Mouse (Mus musculus) lung, postnatal 0 days (tissue): ENCODE measurements around the gene Ifna7. TPM values are rescaled to one million over a fixed set of nuclear protein-coding genes. Genes with fewer than 3 reads are reported as not detected.
"Not testable (repeated sequence)": the region's sequence is repeated elsewhere in the genome, so short reads cannot be mapped to it uniquely, and the experiment has no call there.

Experiments
- ATAC-seq: fragments of 200-750 bp; cut with Nextera tagmentation; 2 replicates; pipeline ENCODE4 v1.8.0; 2017; ENCODE audit warnings: moderate library complexity
- DNase-seq: peaks from one replicate; pipeline ENCODE4 v3.0.0-alpha.2; 2016; ENCODE audit warnings: low spot score
- H3K27ac ChIP-seq: fragments of 300-500 bp; sonication (generic); 2 replicates; pipeline ENCODE4 v1.5.1; 2014; ENCODE audit warnings: antibody characterized with exemption, mild to moderate bottlenecking, low read length, mixed read lengths
- H3K27me3 ChIP-seq: fragments of 300-500 bp; sonication (generic); replicated peaks from 2 replicates; pipeline ENCODE4 v1.6.1; 2014; ENCODE audit warnings: low read length, mixed read lengths; ENCODE audit not compliant: insufficient read depth
- H3K36me3 ChIP-seq: fragments of 300-500 bp; sonication (generic); 2 replicates; pipeline ENCODE4 v1.6.1; 2014; ENCODE audit warnings: low read length, mixed read lengths; ENCODE audit not compliant: insufficient read depth
- H3K4me1 ChIP-seq: fragments of 300-500 bp; sonication (generic); 2 replicates; pipeline ENCODE4 v1.6.1; 2014; ENCODE audit warnings: antibody characterized with exemption, low read depth, low read length, mixed read lengths; ENCODE audit not compliant: insufficient read depth
- H3K4me2 ChIP-seq: fragments of 300-500 bp; sonication (generic); replicated peaks from 2 replicates; pipeline ENCODE4 v1.6.1; 2014; ENCODE audit warnings: low read depth, mild to moderate bottlenecking, low read length, moderate library complexity, mixed read lengths
- H3K4me3 ChIP-seq: fragments of 300-500 bp; sonication (generic); 2 replicates; pipeline ENCODE4 v1.5.1; 2014; ENCODE audit warnings: low read depth, low read length
- H3K9ac ChIP-seq: fragments of 300-500 bp; sonication (generic); replicated peaks from 2 replicates; pipeline ENCODE4 v1.6.1; 2014; ENCODE audit warnings: low read depth, mild to moderate bottlenecking
- H3K9me3 ChIP-seq: fragments of 300-500 bp; sonication (generic); 2 replicates; pipeline ENCODE4 v1.6.1; 2016; ENCODE audit warnings: low read length, mixed read lengths
- CTCF ChIP-seq: IDR thresholded peaks from 2 replicates; pipeline ENCODE4 v1.5.1; 2016; ENCODE audit warnings: antibody characterized with exemption, mild to moderate bottlenecking
- whole genome bisulfite sequencing: fragments of 180-500 bp; shearing (Covaris S2); extraction: QIAGEN DNeasy Blood & Tissue Kit; methylation state at CpG from one replicate; pipeline ENCODE4 v1.1.7; 2014; 5-methylcytosine and 5-hydroxymethylcytosine counted together
- polyA plus RNA-seq: library from polyadenylated mRNA; unstranded; fragments of >200 nt; fragmentation: Nextera tagmentation; extraction: Ambion mirVana; gene quantifications from 2 replicates; pipeline ENCODE4 v1.2.1, GENCODE M21; 2015

Gene Ifna7
- polyA plus RNA-seq, 1 experiment from 2014 or later, result not detected

- H3K9ac ChIP-seq, ATAC-seq, H3K27me3 ChIP-seq, H3K4me2 ChIP-seq, H3K4me3 ChIP-seq, H3K27ac ChIP-seq, H3K4me1 ChIP-seq, H3K36me3 ChIP-seq, DNase-seq, H3K9me3 ChIP-seq: not testable (repeated sequence)
- peak; percentile 60 for TF ChIP-seq CTCF
- no CpG with 5 or more reads among the region's 28 CpGs for WGBS
Observed at GRCm38 (mm10) chr4:88788402-88788801, 27.6 kb upstream of the Ifna7 start, which contains the start of gene Gm13277. Gm13277 (plus strand) TSS chr4:88788632.

- H3K9me3 ChIP-seq, H3K4me1 ChIP-seq, H3K4me2 ChIP-seq, H3K27me3 ChIP-seq, H3K9ac ChIP-seq, H3K4me3 ChIP-seq, H3K27ac ChIP-seq, DNase-seq, H3K36me3 ChIP-seq, ATAC-seq: not testable (repeated sequence)
- WGBS, result no CpG with 5 or more reads among the region's 28 CpGs
Observed at GRCm38 (mm10) chr4:88791250-88791649, 24.8 kb upstream of the Ifna7 start, which contains the start of gene Gm13278. Gm13278 (plus strand) TSS chr4:88791550.

GRCm38 (mm10) chr4:88793936-88794675 is 21.9 kb upstream of the Ifna7 start, which contains the start of gene Gm13275:
Gm13275 (plus strand) TSS chr4:88794487.
- H3K9ac ChIP-seq, H3K36me3 ChIP-seq, H3K9me3 ChIP-seq, H3K27me3 ChIP-seq, DNase-seq, H3K4me1 ChIP-seq, H3K27ac ChIP-seq, ATAC-seq, H3K4me2 ChIP-seq, H3K4me3 ChIP-seq: not testable (repeated sequence)
- peak; percentile 49 for TF ChIP-seq CTCF
- 0% methylated on average over 6 of the region's 52 CpGs for WGBS

- no CpG with 5 or more reads among the region's 28 CpGs for WGBS
- H3K27me3 ChIP-seq, DNase-seq, H3K4me3 ChIP-seq, H3K9ac ChIP-seq, H3K4me2 ChIP-seq, H3K36me3 ChIP-seq, ATAC-seq, H3K4me1 ChIP-seq, H3K9me3 ChIP-seq, H3K27ac ChIP-seq: not testable (repeated sequence)
Observed at GRCm38 (mm10) chr4:88797097-88797496, 18.9 kb upstream of the Ifna7 start, which contains the start of gene Gm13279. Gm13279 (plus strand) TSS chr4:88797397.

GRCm38 (mm10) chr4:88799365-88799764 is 16.7 kb upstream of the Ifna7 start, which contains the start of gene Gm13285:
Gm13285 (plus strand) TSS chr4:88799665.
- not testable (repeated sequence) for DNase-seq, H3K4me2 ChIP-seq, H3K4me1 ChIP-seq, H3K27me3 ChIP-seq, H3K9ac ChIP-seq, H3K27ac ChIP-seq, ATAC-seq, H3K4me3 ChIP-seq, H3K36me3 ChIP-seq, H3K9me3 ChIP-seq
- 14% methylated on average over 1 of the region's 7 CpGs for WGBS

GRCm38 (mm10) chr4:88802954-88803353 is 13.1 kb upstream of the Ifna7 start, which contains the start of gene Gm13287:
Gm13287 (plus strand) TSS chr4:88803254.
- DNase-seq, H3K27ac ChIP-seq, H3K27me3 ChIP-seq, ATAC-seq, H3K9ac ChIP-seq, H3K4me1 ChIP-seq, H3K9me3 ChIP-seq, H3K4me3 ChIP-seq, H3K36me3 ChIP-seq, H3K4me2 ChIP-seq: not testable (repeated sequence)
- no CpG with 5 or more reads among the region's 29 CpGs for WGBS

- not testable (repeated sequence) for H3K27ac ChIP-seq, H3K9ac ChIP-seq, H3K4me1 ChIP-seq, H3K4me3 ChIP-seq, H3K27me3 ChIP-seq, H3K36me3 ChIP-seq, H3K9me3 ChIP-seq, ATAC-seq, DNase-seq, H3K4me2 ChIP-seq
- WGBS, result no CpG with 5 or more reads among the region's 8 CpGs
Observed at GRCm38 (mm10) chr4:88805231-88805630, 10.8 kb upstream of the Ifna7 start, which contains the start of gene Gm13288. Gm13288 (plus strand) TSS chr4:88805531.
